Mouse (Mus musculus): ENCODE measurements at regions not wholly inside any gene's neighbourhood (a gene's known extent, or its start where the extent isn't known, plus 50 kb on each side); places are given as distances from the start of the nearest gene placed in this dataset.

GRCm38 (mm10) chr13:60057761-60058274 lies 119.3 kb downstream of the Gas1 start:
- DNase-seq = no peak

- no peak for DNase-seq
These were observed 122.6 kb downstream of the Gas1 start for GRCm38 (mm10) chr13:60054531-60054930.

- no peak for DNase-seq
These were observed 123.1 kb downstream of the Gas1 start for GRCm38 (mm10) chr13:60054081-60054480.

- no peak for DNase-seq
These were observed 125.3 kb downstream of the Gas1 start for GRCm38 (mm10) chr13:60051866-60052265.

DNA sequence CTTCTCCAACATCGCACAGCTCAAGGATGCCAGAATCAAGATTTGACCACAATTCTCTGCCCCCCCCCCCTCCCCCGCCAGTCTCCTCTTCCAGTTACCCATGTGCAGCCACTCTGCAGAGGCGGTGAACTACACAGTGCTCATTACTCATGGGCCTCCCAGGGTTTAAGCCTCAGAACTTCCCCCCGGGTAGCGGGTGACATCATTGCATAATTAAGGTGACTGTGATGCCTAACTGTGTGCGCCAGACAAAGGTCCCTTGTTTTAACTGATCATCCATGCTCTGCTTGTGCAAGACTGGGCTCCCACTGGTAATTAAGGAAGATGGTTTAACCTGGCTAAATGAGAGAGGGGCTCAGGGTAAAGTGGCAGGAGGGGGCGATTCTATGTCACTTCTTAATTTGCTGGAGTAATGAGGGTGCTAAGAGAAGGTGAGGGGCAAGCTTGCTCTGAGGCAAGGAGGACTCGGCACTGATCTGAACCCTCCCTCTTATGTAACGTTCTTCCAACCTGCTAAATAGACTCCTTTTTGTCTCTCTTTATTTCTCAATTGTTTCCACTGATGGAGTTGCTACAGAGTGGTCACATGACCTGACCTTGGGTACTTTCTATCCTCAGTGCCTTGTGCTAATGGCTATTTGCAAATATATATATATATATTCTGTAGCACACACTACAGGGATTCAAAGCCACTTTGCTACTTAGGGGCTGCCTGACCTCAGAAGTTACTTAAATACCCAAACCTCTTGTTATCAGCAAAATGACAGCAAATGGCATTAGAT lies 126.2 kb downstream of the Gas1 start:
- DNase-seq = no peak

GRCm38 (mm10) chr13:60049703-60050102 lies 127.5 kb downstream of the Gas1 start:
- DNase-seq = no peak

DNA sequence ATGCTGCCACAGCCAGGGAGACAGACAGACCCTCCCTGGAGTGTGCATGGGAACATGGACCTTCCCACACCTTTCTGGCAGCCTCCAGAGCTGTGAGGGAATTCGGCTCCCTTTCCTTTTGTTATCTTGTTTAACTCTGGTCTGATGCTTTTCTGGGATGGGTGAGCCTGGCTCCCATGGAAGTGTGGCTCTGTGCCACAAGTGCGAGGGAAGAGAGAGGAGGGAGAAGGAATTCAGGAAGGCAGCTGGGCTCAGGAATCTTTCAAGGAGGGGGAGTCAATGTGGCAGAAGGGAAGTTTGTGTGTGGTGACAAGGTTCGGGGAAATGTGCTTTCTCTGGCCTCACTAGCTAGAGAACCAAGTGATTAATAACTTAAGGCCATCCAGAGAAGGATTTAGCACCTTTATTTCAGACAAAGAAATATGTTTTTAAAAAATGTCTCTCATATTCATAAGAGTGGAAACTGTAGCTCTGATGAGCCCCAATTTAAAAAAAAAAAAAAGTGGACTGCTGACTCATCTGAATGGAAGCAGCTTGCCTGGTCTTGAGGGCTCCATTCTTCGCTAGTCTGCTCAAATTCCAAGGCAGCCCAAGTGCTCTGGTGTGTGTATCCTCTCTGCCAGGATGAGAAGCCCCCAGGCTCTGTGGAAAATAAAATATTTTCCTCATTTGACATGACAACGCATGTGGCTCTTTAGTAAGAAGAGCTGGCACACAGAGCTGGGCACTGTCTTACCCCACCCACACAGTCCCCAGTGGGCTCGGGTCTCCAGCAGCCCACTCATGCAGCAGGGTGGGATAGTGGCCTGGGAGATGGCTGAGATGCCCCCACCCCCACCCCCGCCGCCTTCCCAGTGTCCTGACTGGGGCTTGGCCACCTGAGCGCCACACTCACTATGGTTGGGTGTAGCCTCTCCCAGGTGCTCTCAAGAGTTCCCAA lies 129.1 kb downstream of the Gas1 start:
- DNase-seq = peak in 1 of 2 experiments; percentile 23

- no peak for DNase-seq
These were observed 131.4 kb downstream of the Gas1 start for GRCm38 (mm10) chr13:60045752-60046151.

- DNase-seq = peak in 1 of 2 experiments; percentile 21
These were observed 132.3 kb downstream of the Gas1 start for GRCm38 (mm10) chr13:60044876-60045275.

DNA sequence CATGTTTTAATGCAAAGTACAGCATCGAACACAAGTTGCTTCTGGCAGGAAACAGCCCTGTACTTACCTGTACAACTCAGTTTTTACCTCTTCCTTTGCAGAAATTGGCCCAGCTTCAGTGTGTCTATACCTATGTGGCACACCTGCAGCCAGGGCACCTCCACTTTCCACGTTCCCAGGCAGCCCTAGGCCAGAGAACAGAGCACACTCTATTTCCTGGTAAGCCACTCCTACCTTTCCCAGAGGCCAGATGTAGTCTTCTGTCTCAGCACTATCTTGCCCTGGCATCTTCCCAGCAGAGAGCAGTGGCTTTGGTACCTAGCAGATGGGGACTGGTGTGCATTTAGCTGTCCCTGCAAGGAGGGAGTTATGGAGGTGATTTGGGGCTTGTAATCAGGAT lies 134.7 kb downstream of the Gas1 start:
- no peak for DNase-seq

DNA sequence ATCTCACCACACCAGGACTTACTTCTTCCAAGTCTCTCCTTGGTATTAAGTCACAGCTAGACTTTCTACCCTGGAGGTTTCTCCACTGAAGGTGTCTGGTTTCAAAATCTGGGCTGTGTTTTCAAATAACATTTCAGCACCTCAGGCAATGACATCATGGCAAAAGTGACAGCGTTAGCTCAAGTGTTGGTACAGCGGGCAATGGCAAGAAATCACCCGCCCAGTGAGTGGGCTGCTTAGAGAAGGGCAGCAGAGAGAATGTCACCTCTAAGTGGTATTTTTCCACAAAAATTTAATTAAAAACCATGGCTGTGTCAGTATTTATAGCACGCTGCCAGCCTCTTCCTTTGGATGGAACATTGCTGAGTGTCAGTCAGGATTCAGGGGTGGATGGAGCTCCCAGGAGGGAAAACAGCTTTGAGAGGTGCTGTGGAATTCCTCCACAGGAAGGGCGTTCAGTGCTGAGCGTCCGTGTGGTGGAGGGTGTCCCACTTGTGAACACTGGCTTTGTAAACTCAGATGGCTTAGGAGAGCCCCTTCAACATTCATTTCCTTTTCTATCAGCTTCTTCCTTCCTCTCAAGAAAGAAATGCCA lies 141.5 kb downstream of the Gas1 start:
- no peak for DNase-seq

DNA sequence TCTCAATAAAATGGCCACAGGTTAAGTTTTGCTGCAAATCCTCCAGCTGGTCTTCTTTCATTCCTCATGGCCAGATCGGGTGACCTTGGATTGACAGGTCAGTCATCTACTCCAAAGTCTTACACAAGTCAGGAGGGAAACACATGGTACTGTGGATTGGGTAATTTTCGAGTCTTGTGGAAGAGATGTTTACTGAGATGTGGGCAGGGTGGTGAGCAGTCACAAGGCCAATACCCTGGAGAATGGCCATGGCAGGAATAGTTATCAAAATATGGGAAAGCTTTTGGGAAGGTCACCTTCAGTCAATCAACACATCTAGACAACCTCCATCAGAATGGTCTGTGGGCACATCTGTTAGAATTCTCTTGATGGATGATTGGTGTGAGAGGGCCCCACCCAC lies 144.0 kb downstream of the Gas1 start:
- no peak for DNase-seq

GRCm38 (mm10) chr13:60032586-60032985 lies 144.6 kb downstream of the Gas1 start:
- DNase-seq = no peak

DNA sequence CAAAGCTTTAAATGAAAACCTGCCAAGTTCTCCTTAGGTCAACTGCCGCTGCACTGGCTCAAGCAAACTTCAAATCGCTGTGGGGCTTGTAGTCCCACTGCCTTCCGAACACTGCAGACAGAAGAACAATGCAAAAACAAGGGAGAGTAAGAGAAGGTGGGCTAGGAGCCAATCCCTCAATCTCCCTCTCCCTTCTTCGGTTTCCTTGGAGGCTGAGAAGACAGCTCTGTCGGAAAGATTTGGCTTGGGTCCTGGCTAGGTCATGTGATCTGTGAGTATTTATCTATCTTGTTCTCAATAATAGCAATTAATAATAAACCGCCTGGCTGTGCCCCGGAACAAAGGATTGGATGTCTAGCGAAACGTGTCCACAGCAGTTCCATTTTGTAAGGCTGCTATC lies 147.6 kb downstream of the Gas1 start:
- DNase-seq = peak; percentile 45 to 51

GRCm38 (mm10) chr13:60020175-60020487 lies 157.0 kb downstream of the Gas1 start:
- DNase-seq = no peak

- no peak for DNase-seq
These were observed 157.6 kb downstream of the Gas1 start for GRCm38 (mm10) chr13:60019291-60020174.

- peak in 1 of 2 experiments; percentile 22 for DNase-seq
These were observed 161.3 kb downstream of the Gas1 start for GRCm38 (mm10) chr13:60015854-60016366.

DNA sequence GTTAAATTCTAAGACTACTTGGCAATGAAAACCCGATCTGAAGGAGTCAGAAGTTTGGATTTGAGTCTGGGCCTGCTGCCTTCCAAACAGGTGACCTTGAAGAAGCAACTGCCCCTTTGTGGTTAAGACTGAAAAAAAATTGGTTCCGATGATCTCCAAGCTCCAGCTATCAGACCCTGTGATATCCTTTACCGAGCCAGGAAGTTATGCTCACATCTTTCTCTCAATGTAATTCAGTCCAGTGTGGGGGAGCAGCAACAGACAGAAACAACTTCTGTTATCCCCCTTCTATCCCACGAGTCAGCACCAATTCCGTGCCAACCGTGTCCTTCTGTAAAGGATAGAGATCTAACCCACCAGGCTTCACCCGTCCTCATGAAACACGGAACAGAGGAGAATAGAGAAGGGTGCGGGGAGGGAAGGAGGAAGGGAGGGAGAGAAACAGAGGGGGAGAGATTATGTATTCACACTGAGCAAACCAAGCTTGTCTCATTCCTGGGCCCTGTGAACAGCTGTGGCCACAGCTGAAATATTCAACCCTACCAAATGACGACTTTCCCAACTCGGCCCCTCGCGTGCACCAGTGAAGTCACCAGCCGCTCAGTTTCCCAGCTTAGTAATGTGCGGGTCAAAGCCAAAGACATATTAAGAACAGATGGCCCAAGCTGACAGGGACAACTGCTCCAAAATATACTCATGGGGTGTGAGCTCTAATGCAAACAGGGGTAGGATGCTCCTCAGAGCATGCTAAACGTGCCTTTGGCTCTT lies 164.9 kb downstream of the Gas1 start:
- DNase-seq = peak; percentile 53 to 67

DNA sequence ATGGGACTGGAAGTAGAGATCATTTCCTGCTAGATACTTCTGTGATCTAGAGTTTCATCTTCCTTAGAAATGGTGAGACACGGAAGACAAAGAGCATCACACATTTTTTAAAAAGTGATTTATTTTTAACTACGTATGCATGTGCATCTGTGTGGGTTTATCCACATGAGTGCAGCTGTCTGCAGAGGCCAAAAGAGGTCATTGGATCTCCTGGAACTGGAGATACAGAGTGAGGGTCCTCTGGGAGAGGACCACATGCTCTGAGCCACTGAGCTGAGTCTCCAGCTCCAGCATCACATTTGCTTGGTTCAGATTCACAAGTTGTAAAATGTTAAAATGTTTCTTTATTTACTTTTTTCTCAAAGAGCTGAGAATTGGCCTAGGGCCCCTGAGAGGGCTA lies 166.1 kb downstream of the Gas1 start:
- DNase-seq = no peak

DNA sequence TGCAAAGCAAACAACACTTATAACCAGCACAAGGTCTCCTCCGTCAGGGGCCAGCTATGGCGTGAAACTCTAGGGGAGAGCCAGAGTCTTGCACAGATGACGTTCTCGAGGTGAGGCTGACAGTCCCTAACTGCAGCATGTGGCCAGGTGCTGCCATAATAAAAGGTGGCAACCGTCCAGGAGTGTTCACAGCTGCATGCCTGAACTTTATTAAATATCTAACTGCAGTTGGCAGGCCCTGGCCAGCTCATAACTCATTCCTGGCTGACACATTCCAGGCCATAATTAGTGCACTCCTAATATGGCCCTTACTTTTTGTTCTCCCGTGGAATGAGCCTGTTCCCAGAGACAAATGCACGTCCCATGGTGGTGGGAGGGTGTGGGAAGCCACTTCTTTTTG lies 169.6 kb downstream of the Gas1 start:
- no peak for DNase-seq

DNA sequence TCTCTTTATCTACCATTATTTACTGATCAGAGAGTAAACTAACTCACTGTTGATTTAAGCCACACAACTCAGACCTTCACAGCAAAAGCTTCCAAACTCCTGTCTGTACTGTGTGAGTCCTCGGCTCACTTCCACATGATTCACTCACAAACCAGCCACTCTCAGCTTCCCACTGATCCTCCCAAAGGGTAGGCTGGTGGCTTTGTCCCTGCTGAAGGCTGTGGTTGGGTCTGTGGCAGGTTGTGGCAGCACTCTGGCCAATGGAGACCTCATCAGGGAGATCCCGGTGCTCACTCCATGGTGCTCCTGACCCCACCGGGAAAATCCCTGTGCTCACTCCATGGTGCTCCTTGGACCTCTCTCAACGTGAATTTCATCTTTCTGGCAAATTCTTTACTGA lies 170.1 kb downstream of the Gas1 start:
- DNase-seq = no peak
